Mouse (Mus musculus) hindlimb bud, embryonic 11.5 days (tissue): ENCODE measurements around the gene Dpf2.

Experiments used
- DNase-seq: peaks from one replicate; pipeline ENCODE4 v3.0.0-alpha.2; 2012; ENCODE audit warnings: low read depth, low spot score; ENCODE audit errors: extremely low spot score

Dpf2 gene

DNA sequence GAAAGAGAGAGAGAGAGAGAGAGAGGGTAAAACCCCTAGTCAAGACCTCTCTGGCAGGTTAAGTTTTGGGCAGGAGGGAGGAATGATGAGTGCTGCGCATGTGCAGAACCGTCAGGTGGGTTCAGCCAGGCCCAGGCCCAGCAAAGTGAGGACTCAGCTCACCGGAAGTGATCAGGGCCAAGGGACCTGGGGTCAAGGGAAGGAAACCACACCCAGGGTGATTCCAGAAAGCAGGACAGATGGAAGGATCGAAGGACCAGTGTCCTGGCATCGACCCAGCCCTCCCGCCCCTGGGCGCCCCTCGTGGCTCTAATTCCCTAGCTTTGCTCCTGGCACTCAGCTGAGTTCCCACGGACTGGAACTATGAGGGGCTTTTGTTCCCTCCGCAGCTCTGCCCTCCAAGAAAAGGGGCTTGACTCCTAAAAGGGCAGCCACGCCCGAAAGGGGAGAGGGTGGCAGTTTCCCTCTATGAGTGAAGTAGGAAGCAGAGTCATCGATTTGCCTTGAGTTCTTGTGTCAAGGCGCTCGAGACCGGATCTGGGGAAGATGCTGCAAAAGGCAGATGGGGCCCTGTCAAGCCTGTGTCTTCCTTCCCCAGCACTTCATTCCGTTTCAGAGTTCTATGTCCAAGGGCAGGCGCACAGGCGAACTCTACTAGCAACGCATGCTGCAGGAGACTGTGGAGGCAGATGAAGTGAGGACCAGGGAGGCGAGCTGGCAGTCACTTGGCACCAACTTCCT, 24.5 kb upstream of the Dpf2 start:
- no peak for DNase-seq

DNA sequence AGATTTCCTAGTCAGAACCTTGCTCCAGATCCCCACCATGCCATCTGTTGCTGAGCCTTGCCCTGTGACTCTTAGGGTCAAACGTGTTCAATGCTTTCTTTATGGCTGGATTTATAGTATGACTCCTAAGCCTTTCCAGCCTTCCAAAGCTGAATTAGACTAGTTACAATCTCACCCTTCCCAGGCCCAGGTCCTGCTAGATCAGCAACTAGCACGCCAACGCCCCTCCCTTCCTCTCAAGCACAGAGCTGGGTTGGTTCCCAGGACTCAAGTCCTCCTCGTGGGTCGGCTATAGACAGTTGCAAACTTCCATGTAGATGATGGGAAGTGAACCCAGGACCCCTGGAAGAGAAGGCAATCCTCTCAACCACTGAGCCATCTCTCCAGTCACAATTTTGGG, 22.9 kb upstream of the Dpf2 start:
- DNase-seq: no peak

DNA sequence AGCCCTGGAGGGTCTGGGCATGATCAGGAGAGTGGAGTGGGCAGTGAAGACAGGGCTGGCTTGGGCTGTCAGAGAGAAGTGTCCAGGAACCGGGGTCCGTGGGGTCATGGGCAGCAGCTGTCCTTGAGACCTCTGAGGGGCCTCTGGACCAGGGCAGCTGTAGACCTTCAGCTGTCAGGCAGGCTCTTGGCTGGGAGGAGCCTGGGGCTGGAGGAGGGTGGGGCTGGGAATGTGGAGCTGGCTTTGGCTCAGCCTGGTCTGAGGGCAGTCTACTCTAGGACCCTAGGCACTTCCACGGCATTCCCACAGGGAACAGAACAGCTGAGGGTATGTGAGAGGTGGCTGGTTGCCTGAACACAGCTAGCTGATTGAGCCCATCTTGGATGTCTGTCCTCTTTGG, 22.5 kb upstream of the Dpf2 start:
- no peak for DNase-seq

DNA sequence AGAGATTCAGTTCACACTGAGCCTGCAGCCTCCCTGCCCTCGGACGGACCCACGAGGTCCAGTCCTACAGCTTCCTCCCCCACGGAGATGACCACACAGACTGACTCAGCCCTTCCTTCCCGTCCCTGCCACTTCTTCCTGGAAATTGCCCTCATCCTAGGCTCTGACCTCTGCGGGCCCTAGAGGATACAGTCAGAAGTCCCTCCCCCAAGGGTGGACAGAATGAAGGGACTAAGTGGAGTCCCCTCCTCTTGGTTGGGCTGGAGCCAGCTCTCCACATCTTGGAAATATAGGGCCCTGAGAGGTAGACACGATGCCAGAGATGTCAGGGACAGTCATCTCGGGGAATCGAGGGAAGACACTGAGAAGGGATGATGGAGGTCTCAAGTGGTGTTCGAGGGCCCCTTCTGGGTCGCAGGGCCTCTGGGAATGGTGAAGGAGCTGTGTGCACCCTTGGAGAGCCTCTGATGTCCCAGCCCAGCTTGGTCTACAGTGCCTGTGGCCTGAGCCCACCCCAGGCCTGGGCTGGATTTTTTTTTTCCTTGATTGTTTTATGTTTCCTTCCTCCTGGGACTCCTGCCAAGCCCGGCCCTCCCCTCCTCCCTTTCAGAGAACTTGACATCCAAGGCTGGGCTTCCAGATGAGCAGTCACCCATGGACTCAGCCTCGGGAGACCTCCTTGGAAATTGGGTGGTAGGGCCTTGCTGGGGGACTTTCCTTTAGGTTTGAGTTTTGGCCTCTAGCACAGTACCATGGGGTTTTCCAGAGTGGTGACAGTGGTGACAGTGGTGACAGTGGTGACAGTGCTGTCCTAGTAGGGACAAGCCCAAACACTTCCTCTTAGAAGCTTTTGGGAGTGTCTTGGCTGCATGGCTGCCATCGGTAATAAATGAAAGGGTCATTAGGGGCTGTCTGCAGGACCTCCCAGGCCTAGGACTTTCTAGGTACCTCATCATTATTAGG, 17.1 kb upstream of the Dpf2 start:
- DNase-seq: no peak

DNA sequence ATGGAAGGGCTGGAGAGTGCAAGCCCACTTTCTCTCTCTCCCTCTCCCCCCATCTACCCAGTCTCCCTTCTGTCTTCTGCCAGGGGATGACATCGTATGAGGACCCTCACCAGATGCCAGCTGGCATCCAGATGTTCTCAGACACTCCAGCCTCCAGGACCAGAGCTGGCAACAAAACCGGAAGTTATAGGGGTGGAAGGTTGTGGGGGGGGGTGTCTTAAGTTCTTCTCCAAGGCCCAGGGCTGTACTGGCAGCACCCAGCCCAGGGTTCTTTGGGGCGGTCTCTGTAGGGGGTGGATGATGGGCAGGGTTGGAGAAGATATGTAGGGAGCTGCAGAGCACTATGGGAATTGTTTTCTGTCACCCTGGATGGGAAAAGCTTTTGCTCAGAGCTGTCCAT, 15.7 kb upstream of the Dpf2 start:
- no peak for DNase-seq

DNA sequence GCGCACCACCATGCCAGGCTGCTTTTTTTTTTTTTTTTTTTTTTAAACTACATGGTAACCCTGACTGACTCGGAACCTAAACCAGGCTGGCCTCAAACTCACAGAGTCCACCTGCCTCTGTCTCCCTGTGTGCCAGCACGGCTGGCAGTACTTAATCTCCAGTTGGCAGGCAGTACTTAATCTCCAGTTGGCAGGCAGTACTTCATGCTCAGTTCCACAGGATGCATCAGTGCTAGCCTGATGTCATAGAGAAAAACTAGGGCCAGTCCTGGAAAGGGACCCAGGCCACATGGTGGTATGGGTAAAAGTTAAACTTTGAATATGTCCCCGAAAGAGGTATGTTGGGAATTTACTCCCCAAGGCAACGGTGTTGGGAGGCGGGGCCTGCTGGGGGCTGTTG, 15.3 kb upstream of the Dpf2 start:
- DNase-seq: no peak

DNA sequence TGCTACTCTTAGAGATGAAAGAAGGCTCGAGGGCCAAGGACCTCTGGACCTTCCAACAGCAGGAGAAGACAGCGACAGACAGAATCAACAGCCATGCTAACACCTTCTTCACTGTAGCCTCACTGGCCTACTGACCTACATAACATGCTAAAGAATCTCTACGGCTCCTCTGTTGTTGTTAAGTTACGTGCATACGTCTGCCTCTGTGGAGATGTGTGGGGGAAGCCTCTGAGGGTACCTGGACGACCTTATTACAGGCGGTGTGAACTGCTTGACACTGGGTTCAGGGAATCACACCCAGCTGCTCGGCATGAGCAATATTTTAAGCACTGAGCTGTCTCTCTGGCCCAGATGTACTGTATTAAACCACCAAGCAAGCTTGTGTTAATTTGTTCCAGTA, 14.7 kb upstream of the Dpf2 start:
- DNase-seq: no peak

DNA sequence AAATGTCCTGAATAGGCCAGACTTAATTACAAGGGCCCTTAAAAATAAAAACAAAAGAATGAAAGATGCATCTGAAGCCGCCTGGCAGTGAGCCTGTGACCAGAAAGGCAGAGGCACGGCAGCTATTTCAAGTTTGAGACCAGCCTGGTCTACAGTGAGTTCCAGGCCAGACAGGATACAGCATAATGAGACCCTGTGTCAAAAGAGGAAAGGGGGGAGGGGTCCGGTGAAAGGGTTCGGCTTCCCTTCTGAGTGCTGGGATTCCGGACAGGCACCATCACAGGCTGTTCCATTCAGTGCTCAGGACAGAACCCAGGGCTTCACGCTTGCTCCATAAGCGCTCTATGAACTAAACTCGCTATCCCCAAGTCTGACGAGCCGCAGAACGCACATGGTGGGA, 14.2 kb upstream of the Dpf2 start:
- no peak for DNase-seq

- DNase-seq: no peak
These were observed 12.6 kb upstream of the Dpf2 start for GRCm38 (mm10) chr19:5925311-5925855.

- peak; percentile 73 for DNase-seq
These were observed 11.9 kb upstream of the Dpf2 start, which contains the start of gene Cdc42ep2 for GRCm38 (mm10) chr19:5924713-5925093. Gene Cdc42ep2 (minus strand): TSS chr19:5924816.

- DNase-seq: peak; percentile 53
These were observed 11.3 kb upstream of the Dpf2 start for GRCm38 (mm10) chr19:5923990-5924712.

DNA sequence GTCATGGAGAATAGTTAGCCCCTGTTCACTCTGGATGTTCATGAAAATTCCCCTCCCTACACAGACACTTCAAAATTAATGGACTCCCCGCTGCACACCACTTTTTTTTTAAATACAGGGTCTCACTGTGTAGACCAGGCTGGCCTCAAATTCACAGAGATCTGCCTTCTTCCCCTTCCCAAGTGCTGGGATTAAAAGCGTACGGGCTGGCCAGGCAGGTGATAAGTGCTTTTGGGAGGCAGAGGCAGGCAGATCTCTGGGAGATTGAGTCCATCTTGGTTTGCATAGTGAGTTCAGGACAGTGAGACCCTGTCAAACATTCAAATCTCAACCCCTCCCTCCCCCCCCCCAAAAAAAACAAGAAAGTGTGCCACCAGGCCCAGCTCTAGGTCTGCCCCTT, 10.2 kb upstream of the Dpf2 start:
- no peak for DNase-seq

GRCm38 (mm10) chr19:5922119-5922942, 9.5 kb upstream of the Dpf2 start:
- DNase-seq: no peak

- DNase-seq: no peak
These were observed 8.9 kb upstream of the Dpf2 start for GRCm38 (mm10) chr19:5921715-5922114.

GRCm38 (mm10) chr19:5912103-5913006, 455 bp downstream of the Dpf2 start:
- peak; percentile 99 for DNase-seq

- no peak for DNase-seq
These were observed 1.2 kb downstream of the Dpf2 start for GRCm38 (mm10) chr19:5911430-5912102.

DNA sequence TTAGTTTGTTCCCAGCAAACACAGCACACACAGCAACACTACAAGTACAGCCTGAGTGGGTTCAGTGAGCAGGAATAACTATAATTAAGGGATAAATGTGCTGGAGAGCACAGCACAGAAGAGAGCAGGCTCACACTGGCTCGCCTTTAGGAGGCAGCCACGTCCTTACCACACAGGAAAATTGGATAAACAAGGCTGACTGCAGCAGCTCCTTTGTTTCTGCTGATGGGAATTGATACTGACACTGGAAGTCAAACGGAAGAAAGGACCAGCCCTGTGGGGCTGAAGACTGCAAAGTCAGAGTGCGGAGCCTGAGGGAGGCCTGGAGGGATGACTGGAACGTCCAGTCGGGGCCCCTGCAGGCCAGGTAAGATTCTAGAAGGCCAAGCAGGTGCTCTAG, 2.6 kb downstream of the Dpf2 start:
- no peak for DNase-seq

DNA sequence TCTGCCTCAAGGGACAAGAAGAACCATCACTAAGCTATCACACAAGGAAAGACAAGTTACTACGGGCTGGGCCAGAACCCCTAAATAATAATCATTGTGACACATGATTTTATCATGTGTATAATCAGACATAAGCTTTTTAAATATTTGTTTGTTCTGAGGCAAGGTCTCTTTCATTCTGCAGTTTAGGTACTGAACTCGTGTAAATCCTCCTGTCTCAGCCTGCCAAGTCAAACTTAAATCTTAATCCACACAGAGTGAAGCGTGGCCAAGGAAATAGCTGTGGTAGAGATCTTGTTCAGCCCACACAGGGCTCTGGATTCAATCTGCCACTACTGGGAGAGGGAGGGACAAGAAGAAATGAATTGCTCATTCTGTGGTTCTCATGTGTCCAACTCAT, 5.5 kb downstream of the Dpf2 start:
- no peak for DNase-seq
